Mouse (Mus musculus) thymus, postnatal 36 days (tissue): ENCODE measurements at regions not wholly inside any gene's neighbourhood (a gene's known extent, or its start where the extent isn't known, plus 50 kb on each side); places are given as distances from the start of the nearest gene placed in this dataset.

ENCODE experiments used
- DNase-seq, 2 experiments: peaks; one replicate each; pipeline ENCODE4 v3.0.0; 2022; ENCODE audit warnings: mixed read lengths in 2 of 2

GRCm38 (mm10) chr4:9935949-9936348 lies 938.3 kb upstream of the 2610301B20Rik start:
- no peak for DNase-seq

GRCm38 (mm10) chr4:9951441-9951840 lies 922.9 kb upstream of the 2610301B20Rik start:
- no peak for DNase-seq

GRCm38 (mm10) chr4:9974631-9975030 lies 899.7 kb upstream of the 2610301B20Rik start:
- no peak for DNase-seq

GRCm38 (mm10) chr4:9981354-9982040 lies 892.8 kb upstream of the 2610301B20Rik start:
- DNase-seq = no peak

GRCm38 (mm10) chr4:9982786-9983525 lies 891.3 kb upstream of the 2610301B20Rik start:
- DNase-seq = no peak

- no peak for DNase-seq
Measured at GRCm38 (mm10) chr4:9993871-9994270, 880.4 kb upstream of the 2610301B20Rik start.

- no peak for DNase-seq
Measured at GRCm38 (mm10) chr4:9994466-9994865, 879.8 kb upstream of the 2610301B20Rik start.

- DNase-seq = no peak
Measured at GRCm38 (mm10) chr4:10030316-10030715, 844.0 kb upstream of the 2610301B20Rik start.

- no peak for DNase-seq
Measured at GRCm38 (mm10) chr4:10031764-10032163, 842.5 kb upstream of the 2610301B20Rik start.

GRCm38 (mm10) chr4:10035336-10035735 lies 839.0 kb upstream of the 2610301B20Rik start:
- no peak for DNase-seq

- DNase-seq = no peak
Measured at GRCm38 (mm10) chr4:10041301-10042093, 832.8 kb upstream of the 2610301B20Rik start.

- no peak for DNase-seq
Measured at GRCm38 (mm10) chr4:10048770-10049169, 825.5 kb upstream of the 2610301B20Rik start.

GRCm38 (mm10) chr4:10049411-10049810 lies 824.9 kb upstream of the 2610301B20Rik start:
- no peak for DNase-seq

- no peak for DNase-seq
Measured at GRCm38 (mm10) chr4:10051296-10052267, 822.7 kb upstream of the 2610301B20Rik start.

- DNase-seq = no peak
Measured at GRCm38 (mm10) chr4:10052869-10053268, 821.4 kb upstream of the 2610301B20Rik start.

GRCm38 (mm10) chr4:10072500-10073106 lies 801.7 kb upstream of the 2610301B20Rik start:
- no peak for DNase-seq

- DNase-seq = no peak
Measured at GRCm38 (mm10) chr4:10079565-10080169, 794.6 kb upstream of the 2610301B20Rik start.

GRCm38 (mm10) chr4:10114831-10115230 lies 759.5 kb upstream of the 2610301B20Rik start:
- no peak for DNase-seq

GRCm38 (mm10) chr4:10117964-10118363 lies 756.3 kb upstream of the 2610301B20Rik start:
- no peak for DNase-seq

GRCm38 (mm10) chr4:10124252-10124651 lies 750.0 kb upstream of the 2610301B20Rik start:
- DNase-seq = no peak

GRCm38 (mm10) chr4:10141238-10141934 lies 732.9 kb upstream of the 2610301B20Rik start:
- no peak for DNase-seq
